Mouse (Mus musculus) CH12.LX (cell line): ENCODE measurements around the gene Hcn3.

Experiments used
- MAZ ChIP-seq: IDR thresholded peaks from 2 replicates; pipeline ENCODE4 v1.6.1; 2012; ENCODE audit warnings: low read depth, mild to moderate bottlenecking, inconsistent platforms, low read length, improper control_type of control experiment, moderate library complexity
- ZMIZ1 ChIP-seq: IDR thresholded peaks from 2 replicates; pipeline ENCODE4 v1.6.1; 2012; ENCODE audit warnings: low read depth, mild to moderate bottlenecking, inconsistent platforms, low read length, improper control_type of control experiment

DNA sequence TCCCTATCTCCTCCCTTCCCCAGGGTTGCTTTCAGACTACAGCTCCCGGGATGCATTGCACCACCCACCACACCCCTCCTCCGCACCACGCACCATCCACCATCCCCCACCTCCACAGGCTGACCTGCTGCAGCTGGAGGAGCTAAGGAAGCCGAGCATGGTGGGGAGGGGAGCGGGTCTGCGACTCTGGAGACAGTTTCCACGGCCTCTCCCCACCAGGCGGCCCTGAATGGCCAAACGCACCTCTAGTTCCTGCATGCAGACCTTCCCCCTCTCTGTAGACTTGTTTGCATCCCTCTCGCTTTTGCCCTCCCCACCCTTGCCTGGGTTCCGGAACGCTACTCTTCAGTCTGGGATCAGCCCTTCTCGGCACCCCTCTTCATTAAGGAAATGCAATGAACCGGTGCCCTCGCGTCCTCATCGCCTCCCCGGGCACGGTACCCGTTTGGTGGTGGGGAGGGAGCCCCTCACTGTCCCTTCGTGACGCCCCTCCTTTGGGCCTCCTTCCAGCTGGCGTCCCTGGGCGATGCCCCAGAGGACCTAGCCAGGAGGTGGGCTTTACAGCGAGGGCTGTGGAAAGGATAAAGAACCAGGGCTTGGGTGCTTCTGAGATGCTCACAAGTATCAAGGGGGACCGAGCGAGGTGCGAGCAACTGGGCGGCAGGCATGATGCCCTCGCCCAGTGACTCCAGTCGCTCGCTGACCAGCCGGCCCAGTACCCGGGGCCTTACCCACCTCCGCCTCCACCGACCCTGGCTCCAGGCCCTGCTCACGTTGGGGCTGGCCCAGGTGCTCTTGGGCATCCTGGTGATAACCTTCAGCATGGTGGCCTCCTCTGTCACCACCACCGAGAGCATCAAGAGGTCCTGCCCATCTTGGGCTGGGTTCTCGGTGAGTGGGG is 23.3 kb upstream of the Hcn3 start, which contains the start of gene Fam189b:
- TF ChIP-seq MAZ (no peak), ZMIZ1 (no peak)
